Mouse (Mus musculus) midbrain, embryonic 16.5 days (tissue): ENCODE results near the gene 2010300C02Rik. TPM values are rescaled to one million over a fixed set of nuclear protein-coding genes. Genes with fewer than 3 reads are reported as not detected.

Experiments
- ATAC-seq: fragments of 200-750 bp; cut with Nextera tagmentation; 2 replicates; pipeline ENCODE4 v1.8.0; 2017; ENCODE audit warnings: moderate TSS enrichment
- H3K27ac ChIP-seq: fragments of 300-500 bp; sonication (generic); 2 replicates; pipeline ENCODE4 v1.5.1; 2014; ENCODE audit warnings: mild to moderate bottlenecking, low read length, mixed read lengths
- H3K27me3 ChIP-seq: fragments of 300-500 bp; sonication (generic); 2 replicates; pipeline ENCODE4 v1.6.1; 2014; ENCODE audit warnings: low read depth, low read length, mixed read lengths; ENCODE audit not compliant: control insufficient read depth, insufficient read depth
- H3K36me3 ChIP-seq: fragments of 300-500 bp; sonication (generic); 2 replicates; pipeline ENCODE4 v1.6.1; 2014; ENCODE audit warnings: mild to moderate bottlenecking, low read length, moderate library complexity, mixed read lengths; ENCODE audit not compliant: control insufficient read depth, insufficient read depth
- H3K4me1 ChIP-seq: fragments of 300-500 bp; sonication (generic); 2 replicates; pipeline ENCODE4 v1.6.1; 2014; ENCODE audit warnings: mild to moderate bottlenecking, low read length, mixed read lengths; ENCODE audit not compliant: control insufficient read depth, insufficient read depth
- H3K4me2 ChIP-seq: fragments of 300-500 bp; sonication (generic); 2 replicates; pipeline ENCODE4 v1.6.1; 2014; ENCODE audit warnings: mild to moderate bottlenecking, low read length, mixed read lengths
- H3K4me3 ChIP-seq: fragments of 300-500 bp; sonication (generic); 2 replicates; pipeline ENCODE4 v1.5.1; 2014; ENCODE audit warnings: low read depth, mild to moderate bottlenecking, low read length, moderate library complexity, mixed read lengths
- H3K9ac ChIP-seq: fragments of 300-500 bp; sonication (generic); 2 replicates; pipeline ENCODE4 v1.6.1; 2014; ENCODE audit warnings: low read depth, low read length, mixed read lengths
- H3K9me3 ChIP-seq: fragments of 300-500 bp; sonication (generic); replicated peaks from 2 replicates; pipeline ENCODE4 v1.6.1; 2014; ENCODE audit warnings: mild to moderate bottlenecking, low read length, mixed read lengths; ENCODE audit not compliant: control insufficient read depth, poor library complexity, severe bottlenecking
- WGBS: fragments of 180-500 bp; shearing (Covaris S2); extraction: QIAGEN DNeasy Blood & Tissue Kit; methylation state at CpG from one replicate; pipeline ENCODE4 v1.1.7; 2014; 5-methylcytosine and 5-hydroxymethylcytosine counted together
- polyA plus RNA-seq: library from polyadenylated mRNA; unstranded; fragments of >200 nt; fragmentation: Nextera tagmentation; extraction: Ambion mirVana; gene quantifications from 2 replicates; pipeline ENCODE4 v1.2.1, GENCODE M21; 2015

2010300C02Rik gene
- polyA plus RNA-seq, 1 experiment from 2014 or later, result 3.6 TPM

DNA sequence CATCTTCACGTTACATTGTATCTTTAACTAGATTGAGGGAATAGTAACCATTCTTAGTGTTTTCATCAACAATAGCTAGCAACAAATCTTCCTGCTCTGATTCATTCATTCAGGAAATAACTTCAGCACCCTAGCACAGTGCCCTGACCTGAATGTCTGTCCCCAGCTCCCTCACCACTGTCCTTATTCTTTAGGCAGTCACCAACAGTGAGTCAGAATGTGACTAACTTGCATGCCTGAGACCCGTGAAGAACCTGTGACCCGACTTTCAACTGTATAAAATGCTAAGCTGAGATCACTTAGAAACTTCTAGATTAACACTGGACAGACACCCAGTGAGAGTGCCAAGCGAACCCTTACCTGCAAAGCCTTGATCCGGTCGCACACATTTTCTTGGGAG lies 88.4 kb downstream of the 2010300C02Rik start:
- Histone ChIP-seq H3K9me3 (no peaks in the 10 kb centered on the region), H3K27me3 (no peaks in the 10 kb centered on the region), H3K4me2 (no peak overlapping the region), H3K27ac (no peak overlapping the region), H3K4me1 (no peaks in the 10 kb centered on the region), H3K4me3 (no peak overlapping the region), H3K9ac (no peak overlapping the region), H3K36me3 (no peaks in the 10 kb centered on the region)
- ATAC-seq, result no peak
- WGBS, result 86% methylated on average over 6 of the region's 6 CpGs

DNA sequence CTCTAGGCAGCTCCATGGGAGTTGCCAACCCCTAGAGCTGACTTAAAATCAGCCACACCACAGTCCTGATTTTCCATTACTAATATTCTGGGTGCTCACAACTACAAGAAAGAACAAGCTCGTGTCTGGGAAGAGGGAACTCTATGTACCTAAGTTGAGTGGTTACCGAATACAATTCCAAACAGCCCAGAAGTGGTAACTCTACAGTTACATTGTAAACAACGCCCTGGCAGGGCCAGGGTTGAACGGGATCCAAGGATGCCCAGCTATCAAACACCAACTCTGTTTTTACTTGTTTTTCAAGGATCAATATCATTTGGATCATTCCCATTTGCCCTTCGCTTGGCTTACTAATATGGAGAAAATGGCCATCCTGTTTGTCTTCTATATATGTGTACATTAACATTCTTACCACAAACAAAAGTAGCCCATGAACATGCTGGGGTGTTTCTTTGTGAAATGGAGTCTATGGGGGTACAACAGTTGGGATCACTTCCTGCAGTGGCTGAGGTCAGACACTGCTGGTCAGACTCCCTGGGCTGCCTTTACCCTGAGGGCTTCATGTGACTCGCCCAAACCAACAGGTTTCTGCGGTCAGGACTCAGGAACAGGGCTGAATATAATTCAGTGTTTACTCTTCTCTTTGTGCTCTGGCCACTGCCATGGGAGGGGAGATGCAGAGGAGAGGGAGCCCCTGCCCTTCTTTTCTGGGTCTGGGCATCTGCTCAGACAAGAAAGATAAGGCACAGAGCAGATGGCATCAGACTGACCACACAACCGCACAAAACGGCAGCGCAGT lies 89.3 kb downstream of the 2010300C02Rik start:
- no peak overlapping the region for H3K4me3 ChIP-seq
- no peak for ATAC-seq
- no peak overlapping the region for H3K27ac ChIP-seq
- H3K4me2 ChIP-seq, result no peak overlapping the region
- H3K9me3 ChIP-seq, result no peaks in the 10 kb centered on the region
- H3K9ac ChIP-seq, result no peak overlapping the region
- H3K27me3 ChIP-seq, result no peaks in the 10 kb centered on the region
- H3K4me1 ChIP-seq, result no peaks in the 10 kb centered on the region
- no peaks in the 10 kb centered on the region for H3K36me3 ChIP-seq
- WGBS, result 86% methylated on average over 10 of the region's 10 CpGs

DNA sequence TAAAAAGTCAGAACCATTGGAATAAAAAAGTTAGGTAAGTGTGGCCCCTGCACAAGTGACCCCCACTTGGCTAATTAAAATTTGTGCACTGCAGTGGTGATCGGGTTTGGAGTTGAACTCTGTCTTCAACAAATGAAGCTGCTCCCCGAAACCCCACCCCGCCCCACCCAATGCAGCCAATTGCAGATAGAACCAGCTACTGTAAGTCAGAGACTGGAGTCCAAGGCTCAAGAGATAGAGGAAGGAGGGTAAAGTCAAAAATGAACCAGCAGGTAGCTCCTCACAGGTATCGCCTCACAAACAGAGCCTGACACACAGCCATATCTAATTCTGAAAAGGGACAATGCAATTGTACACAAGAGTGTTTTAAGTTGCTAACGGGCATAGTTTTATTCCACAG lies 90.0 kb downstream of the 2010300C02Rik start:
- Histone ChIP-seq H3K36me3 (no peaks in the 10 kb centered on the region), H3K4me3 (no peak overlapping the region), H3K9ac (no peak overlapping the region), H3K27me3 (no peaks in the 10 kb centered on the region), H3K27ac (no peak overlapping the region), H3K9me3 (no peaks in the 10 kb centered on the region), H3K4me1 (no peaks in the 10 kb centered on the region), H3K4me2 (no peak overlapping the region)
- 94% methylated on average over 5 of the region's 5 CpGs for WGBS
- ATAC-seq, result no peak

DNA sequence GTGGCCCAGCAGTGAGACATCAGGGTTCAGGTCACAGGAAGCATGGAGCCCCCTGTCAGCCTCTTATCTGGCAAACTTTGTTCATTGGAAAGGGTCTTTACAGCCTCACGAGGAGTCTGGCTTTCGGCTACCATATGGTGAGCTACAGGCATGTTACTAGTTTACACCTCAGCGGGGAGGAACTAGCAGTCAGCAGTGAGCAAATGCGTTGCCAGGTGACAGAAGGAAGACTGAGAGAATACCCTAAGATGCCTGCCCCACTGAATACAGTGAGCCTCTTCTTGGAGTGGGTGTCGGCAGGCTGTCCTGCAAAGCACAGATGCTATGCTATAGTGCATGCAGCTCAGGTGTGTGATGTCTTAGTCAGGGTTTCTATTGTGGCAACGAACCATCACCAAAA lies 91.1 kb downstream of the 2010300C02Rik start:
- 70% methylated on average over 6 of the region's 6 CpGs for WGBS

GRCm38 (mm10) chr1:37624185-37624584 lies 95.7 kb downstream of the 2010300C02Rik start:
- Histone ChIP-seq H3K4me1 (no peaks in the 10 kb centered on the region), H3K27ac (no peak overlapping the region), H3K9ac (no peak overlapping the region), H3K4me3 (no peak overlapping the region), H3K9me3 (no peaks in the 10 kb centered on the region), H3K27me3 (no peaks in the 10 kb centered on the region), H3K36me3 (no peaks in the 10 kb centered on the region), H3K4me2 (no peak overlapping the region)
- no peak for ATAC-seq
- 82% methylated on average over 17 of the region's 17 CpGs for WGBS

More for the DNA sequence above, 91.1 kb downstream of the 2010300C02Rik start:
- no peak for ATAC-seq
- Histone ChIP-seq H3K4me3 (no peak overlapping the region), H3K9ac (no peak overlapping the region), H3K27ac (no peak overlapping the region), H3K9me3 (no peaks in the 10 kb centered on the region), H3K4me1 (no peaks in the 10 kb centered on the region), H3K4me2 (no peak overlapping the region), H3K27me3 (no peaks in the 10 kb centered on the region), H3K36me3 (no peaks in the 10 kb centered on the region)

DNA sequence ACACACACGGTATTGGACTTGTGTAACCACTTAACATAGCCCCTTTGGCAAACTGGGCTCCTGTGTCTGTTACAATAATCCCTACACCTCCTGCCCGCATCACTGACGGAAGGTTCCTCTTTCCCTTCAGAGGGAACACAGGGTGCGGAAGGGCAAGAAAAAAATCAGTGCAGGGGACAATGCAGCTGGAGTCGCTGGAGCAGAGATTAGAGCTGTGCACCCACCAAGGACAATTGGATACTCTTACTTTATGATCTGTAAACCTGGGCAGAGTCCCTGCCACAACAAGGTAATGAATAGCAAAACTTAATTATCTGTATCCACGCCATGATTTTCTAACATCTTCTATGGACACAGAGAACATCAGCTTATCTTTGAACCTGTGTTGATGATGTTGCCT lies 97.8 kb downstream of the 2010300C02Rik start:
- 76% methylated on average over 6 of the region's 6 CpGs for WGBS
- no peak overlapping the region for H3K9ac ChIP-seq

DNA sequence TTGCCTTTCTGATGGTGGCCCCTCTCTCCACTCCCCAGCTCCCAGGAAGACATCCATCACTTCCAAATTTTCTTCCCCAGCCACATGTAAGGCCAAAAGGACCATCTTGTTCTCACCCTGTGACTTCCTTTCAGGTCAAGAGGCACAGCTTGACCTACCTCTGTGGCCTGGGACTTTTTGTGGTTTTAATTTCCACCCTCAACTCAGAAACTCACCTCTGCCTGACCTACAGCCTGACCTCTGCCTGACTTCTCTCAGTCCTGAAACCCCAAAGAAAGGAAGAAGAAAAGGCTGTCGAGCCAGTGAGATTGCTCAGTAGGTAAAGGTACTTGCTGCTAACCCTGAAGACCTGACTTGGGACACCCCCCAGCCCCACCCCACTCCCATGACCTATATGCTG lies 100.3 kb downstream of the 2010300C02Rik start:
- Histone ChIP-seq H3K36me3 (no peaks in the 10 kb centered on the region), H3K9ac (no peak overlapping the region), H3K27ac (no peak overlapping the region), H3K9me3 (no peaks in the 10 kb centered on the region), H3K4me2 (no peak overlapping the region), H3K4me3 (no peak overlapping the region), H3K4me1 (no peaks in the 10 kb centered on the region), H3K27me3 (no peaks in the 10 kb centered on the region)
- ATAC-seq, result no peak
- 71% methylated on average over 1 of the region's 1 CpGs for WGBS

More for the DNA sequence above, 97.8 kb downstream of the 2010300C02Rik start:
- H3K36me3 ChIP-seq, result no peaks in the 10 kb centered on the region
- no peaks in the 10 kb centered on the region for H3K27me3 ChIP-seq
- H3K27ac ChIP-seq, result no peak overlapping the region
- no peaks in the 10 kb centered on the region for H3K4me1 ChIP-seq
- no peak overlapping the region for H3K4me2 ChIP-seq
- no peak overlapping the region for H3K4me3 ChIP-seq
- H3K9me3 ChIP-seq, result no peaks in the 10 kb centered on the region
- ATAC-seq, result no peak

DNA sequence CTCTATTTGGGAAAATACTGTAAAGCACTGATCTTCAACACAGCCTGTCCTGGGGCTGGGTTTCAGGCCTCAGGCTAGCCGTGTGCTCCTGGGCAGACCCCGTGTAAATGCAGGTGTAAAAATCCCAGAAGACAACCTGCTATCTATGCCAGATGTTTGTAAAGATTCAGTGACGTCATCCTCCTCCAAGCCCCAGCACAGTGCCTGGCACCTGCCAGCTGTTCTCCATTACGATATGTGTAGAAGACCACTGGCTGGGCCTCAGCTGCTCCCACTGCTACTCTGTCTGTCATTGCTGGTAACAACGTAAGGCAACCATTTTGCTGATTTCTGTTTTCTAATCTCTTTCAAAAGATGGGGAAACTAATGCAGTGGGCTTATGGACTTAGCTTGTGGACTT lies 102.8 kb downstream of the 2010300C02Rik start:
- Histone ChIP-seq H3K36me3 (no peaks in the 10 kb centered on the region), H3K4me1 (no peaks in the 10 kb centered on the region), H3K9me3 (no peaks in the 10 kb centered on the region), H3K27ac (no peak overlapping the region), H3K4me3 (no peak overlapping the region), H3K4me2 (no peak overlapping the region), H3K27me3 (no peaks in the 10 kb centered on the region), H3K9ac (no peak overlapping the region)
- ATAC-seq, result no peak
- WGBS, result 82% methylated on average over 5 of the region's 5 CpGs

DNA sequence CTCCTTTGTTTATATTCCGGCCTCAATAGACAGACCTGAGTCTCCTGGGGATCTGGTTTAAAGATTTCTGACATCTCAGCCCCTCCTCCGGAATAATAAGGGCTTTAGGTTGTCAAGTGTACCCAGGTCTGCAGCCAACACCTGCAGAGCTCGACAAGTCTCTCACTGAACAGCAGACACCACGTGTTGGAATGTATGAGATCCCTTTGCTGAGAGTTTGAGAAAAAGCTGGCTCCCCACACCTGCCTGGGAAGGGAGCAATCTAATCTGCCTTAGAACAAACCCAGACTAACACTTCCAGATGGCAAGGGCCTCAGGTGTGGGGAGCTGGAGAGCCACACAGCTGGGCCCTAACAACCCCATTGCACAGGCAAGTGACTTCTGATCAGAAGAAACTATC lies 103.3 kb downstream of the 2010300C02Rik start:
- no peaks in the 10 kb centered on the region for H3K27me3 ChIP-seq
- no peaks in the 10 kb centered on the region for H3K4me1 ChIP-seq
- no peak overlapping the region for H3K4me2 ChIP-seq
- no peak overlapping the region for H3K27ac ChIP-seq
- no peak overlapping the region for H3K9ac ChIP-seq
- WGBS, result 20% methylated on average over 4 of the region's 4 CpGs
- no peak overlapping the region for H3K4me3 ChIP-seq
- H3K9me3 ChIP-seq, result no peaks in the 10 kb centered on the region
- no peaks in the 10 kb centered on the region for H3K36me3 ChIP-seq
- ATAC-seq, result no peak
